Mouse (Mus musculus): Measurements from ENCODE around the gene Rasgrf1.

DNA sequence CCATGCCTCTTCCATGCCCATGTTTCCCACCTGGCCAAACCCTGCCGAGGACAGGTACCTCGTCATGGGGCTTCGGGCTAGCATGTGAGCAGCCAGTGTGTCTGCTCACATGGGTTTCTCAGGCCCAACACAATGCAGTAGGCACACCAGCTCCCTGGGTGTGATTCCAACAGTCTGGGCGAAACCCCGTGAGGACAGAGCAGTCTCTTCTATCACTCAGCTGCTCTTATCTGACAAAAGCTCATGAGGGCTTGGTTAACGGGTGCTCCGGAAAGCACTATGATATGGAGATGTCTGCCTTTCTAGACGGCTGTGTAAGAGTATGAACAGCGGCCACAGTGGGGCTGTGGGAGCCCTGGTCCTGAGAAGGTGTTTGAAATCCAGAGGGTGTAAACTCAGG, 37.1 kb downstream of the Rasgrf1 start:
- TF ChIP-seq CTCF (IDR thresholded peaks at IDR 0.05; ENCODE audit: borderline replicate concordance, insufficient read depth, low read length), result no peak
- TF ChIP-seq POLR2A (IDR thresholded peaks at IDR 0.05; ENCODE audit: low read depth, low read length), result no peak
